Mouse (Mus musculus): ENCODE measurements around the gene Elmsan1. TPM values are rescaled to one million over a fixed set of nuclear protein-coding genes. Genes with fewer than 3 reads are reported as not detected.

The Elmsan1 gene
- polyA plus RNA-seq, 1 experiment, result 26.1 TPM

GRCm38 (mm10) chr12:84203170-84203777 is 15.4 kb downstream of the Elmsan1 start:
- WGBS, result 84% methylated on average over 7 of the region's 7 CpGs
- no peak overlapping the region for H3K27ac ChIP-seq (ENCODE audit: control insufficient read depth, insufficient read depth, low read length)
- no peak for DNase-seq
- TF ChIP-seq POLR2A (IDR thresholded peaks at IDR 0.05; ENCODE audit: control insufficient read depth, extremely low read depth, insufficient read depth, low read length, poor library complexity) (no peak), CTCF (IDR thresholded peaks at IDR 0.05; ENCODE audit: borderline replicate concordance, control insufficient read depth, extremely low read depth, insufficient read depth, low read length, poor library complexity) (no peak)
- H3K36me3 ChIP-seq (ENCODE audit: control insufficient read depth, insufficient read depth, low read length), result no peaks in the 10 kb centered on the region
- no peaks in the 10 kb centered on the region for H3K27me3 ChIP-seq (ENCODE audit: control insufficient read depth, insufficient read depth, low read length)
- peaks cover 41% of the 10 kb centered on the region for H3K4me1 ChIP-seq (replicated peaks; ENCODE audit: control insufficient read depth, insufficient read depth, low read length)
- no peak overlapping the region for H3K4me3 ChIP-seq (ENCODE audit: control insufficient read depth, insufficient read depth, low read length)

DNA sequence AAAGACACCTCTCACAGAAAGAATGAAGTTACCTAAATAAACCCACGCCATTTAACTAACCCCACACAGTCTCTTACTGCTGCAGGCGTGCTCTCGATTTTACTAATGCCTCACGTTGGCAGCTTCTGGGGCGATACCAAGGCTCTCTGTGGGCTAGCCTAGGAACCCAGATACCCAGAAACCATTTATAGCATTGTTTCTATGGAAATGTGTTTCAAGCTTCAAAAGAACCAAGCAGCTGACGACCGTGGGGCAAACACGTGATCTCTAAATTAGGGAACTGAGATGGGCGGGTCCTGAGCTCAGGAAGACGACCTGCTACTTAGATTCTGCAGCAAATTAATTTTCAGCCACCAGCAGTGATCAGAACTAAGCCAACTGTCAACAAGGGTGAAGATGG is 16.1 kb downstream of the Elmsan1 start:
- DNase-seq, result no peak
- H3K27me3 ChIP-seq (ENCODE audit: control insufficient read depth, insufficient read depth, low read length), result no peaks in the 10 kb centered on the region
- H3K36me3 ChIP-seq (ENCODE audit: control insufficient read depth, insufficient read depth, low read length), result no peaks in the 10 kb centered on the region
- TF ChIP-seq CTCF (IDR thresholded peaks at IDR 0.05; ENCODE audit: borderline replicate concordance, control insufficient read depth, extremely low read depth, insufficient read depth, low read length, poor library complexity) (no peak), POLR2A (IDR thresholded peaks at IDR 0.05; ENCODE audit: control insufficient read depth, extremely low read depth, insufficient read depth, low read length, poor library complexity) (no peak)
- 61% methylated on average over 10 of the region's 10 CpGs for WGBS
- H3K27ac ChIP-seq (ENCODE audit: control insufficient read depth, insufficient read depth, low read length), result no peak overlapping the region
- H3K4me3 ChIP-seq (ENCODE audit: control insufficient read depth, insufficient read depth, low read length), result no peak overlapping the region
- H3K4me1 ChIP-seq (replicated peaks; ENCODE audit: control insufficient read depth, insufficient read depth, low read length), result peaks cover 35% of the 10 kb centered on the region

DNA sequence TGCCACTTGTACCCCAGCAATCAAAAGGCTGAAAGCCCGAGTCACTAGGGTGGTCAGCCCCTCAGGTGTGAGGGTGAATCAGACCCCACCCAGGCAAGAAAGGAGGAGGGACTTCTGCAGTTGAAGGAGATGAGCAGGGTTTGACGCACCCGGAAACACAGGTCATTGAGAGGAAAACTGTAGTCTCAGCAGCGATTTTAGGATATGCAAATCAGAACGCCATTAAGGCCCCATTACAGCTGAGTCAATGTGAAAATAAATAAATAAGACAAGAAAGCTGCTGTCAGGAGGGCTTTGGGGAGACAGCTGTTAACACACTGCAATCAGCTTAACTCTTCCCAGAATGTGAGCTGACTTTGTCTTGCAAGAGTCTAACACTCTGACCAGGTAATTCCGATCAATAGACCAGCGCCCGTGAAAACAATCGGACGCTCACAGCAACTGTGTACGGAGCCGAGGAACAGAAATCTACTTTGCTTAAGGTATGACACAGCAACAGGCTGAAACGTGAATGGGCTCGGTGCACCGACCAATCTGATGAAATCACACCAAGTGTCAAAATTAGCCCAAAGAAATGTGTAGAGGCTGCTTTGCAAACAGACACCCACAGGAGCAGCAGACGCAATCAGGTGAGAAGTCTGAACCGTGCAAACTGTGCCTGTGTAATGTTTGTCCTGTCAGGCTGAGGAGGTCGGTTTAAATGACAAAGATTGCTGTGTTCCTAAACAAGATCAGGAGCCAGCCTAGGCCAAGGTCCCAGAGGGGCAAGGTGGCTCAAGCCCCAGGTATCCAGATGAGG is 16.8 kb downstream of the Elmsan1 start:
- Histone ChIP-seq H3K27ac (ENCODE audit: control insufficient read depth, insufficient read depth, low read length) (no peak overlapping the region), H3K4me3 (ENCODE audit: control insufficient read depth, insufficient read depth, low read length) (no peak overlapping the region), H3K4me1 (replicated peaks; ENCODE audit: control insufficient read depth, insufficient read depth, low read length) (peaks cover 29% of the 10 kb centered on the region), H3K36me3 (ENCODE audit: control insufficient read depth, insufficient read depth, low read length) (no peaks in the 10 kb centered on the region), H3K27me3 (ENCODE audit: control insufficient read depth, insufficient read depth, low read length) (no peaks in the 10 kb centered on the region)
- no peak for DNase-seq
- 91% methylated on average over 18 of the region's 18 CpGs for WGBS
- no peak for TF ChIP-seq POLR2A (IDR thresholded peaks at IDR 0.05; ENCODE audit: control insufficient read depth, extremely low read depth, insufficient read depth, low read length, poor library complexity)
- no peak for TF ChIP-seq CTCF (IDR thresholded peaks at IDR 0.05; ENCODE audit: borderline replicate concordance, control insufficient read depth, extremely low read depth, insufficient read depth, low read length, poor library complexity)

DNA sequence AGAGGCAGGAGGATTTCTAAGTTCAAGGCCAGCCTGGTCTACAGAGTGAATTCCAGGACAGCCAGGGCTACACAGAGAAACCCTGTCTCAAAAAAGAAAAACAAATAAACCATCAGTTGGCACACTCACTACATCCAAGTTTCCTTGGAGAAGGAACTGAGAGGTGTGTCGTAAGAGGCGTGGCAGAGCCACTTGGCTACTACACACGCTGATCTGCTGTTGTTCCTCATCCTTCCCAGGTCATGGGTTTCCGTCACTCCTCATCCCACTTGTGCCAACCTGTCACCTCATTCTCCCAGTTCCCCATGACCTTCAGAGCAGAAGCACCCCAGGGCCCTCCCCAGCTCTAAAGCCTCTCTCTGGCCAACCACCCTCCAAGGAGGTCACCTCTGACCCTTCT is 17.5 kb downstream of the Elmsan1 start:
- H3K36me3 ChIP-seq (ENCODE audit: control insufficient read depth, insufficient read depth, low read length), result no peaks in the 10 kb centered on the region
- no peak overlapping the region for H3K27ac ChIP-seq (ENCODE audit: control insufficient read depth, insufficient read depth, low read length)
- no peak for TF ChIP-seq CTCF (IDR thresholded peaks at IDR 0.05; ENCODE audit: borderline replicate concordance, control insufficient read depth, extremely low read depth, insufficient read depth, low read length, poor library complexity)
- TF ChIP-seq POLR2A (IDR thresholded peaks at IDR 0.05; ENCODE audit: control insufficient read depth, extremely low read depth, insufficient read depth, low read length, poor library complexity), result no peak
- H3K4me3 ChIP-seq (ENCODE audit: control insufficient read depth, insufficient read depth, low read length), result no peak overlapping the region
- WGBS, result 98% methylated on average over 4 of the region's 4 CpGs
- no peak for DNase-seq
- H3K4me1 ChIP-seq (replicated peaks; ENCODE audit: control insufficient read depth, insufficient read depth, low read length), result peaks cover 22% of the 10 kb centered on the region
- no peaks in the 10 kb centered on the region for H3K27me3 ChIP-seq (ENCODE audit: control insufficient read depth, insufficient read depth, low read length)

GRCm38 (mm10) chr12:84198880-84199279 is 19.8 kb downstream of the Elmsan1 start:
- Histone ChIP-seq H3K4me3 (ENCODE audit: control insufficient read depth, insufficient read depth, low read length) (no peak overlapping the region), H3K27me3 (ENCODE audit: control insufficient read depth, insufficient read depth, low read length) (no peaks in the 10 kb centered on the region), H3K27ac (ENCODE audit: control insufficient read depth, insufficient read depth, low read length) (no peak overlapping the region), H3K4me1 (replicated peaks; ENCODE audit: control insufficient read depth, insufficient read depth, low read length) (peaks cover 21% of the 10 kb centered on the region), H3K36me3 (ENCODE audit: control insufficient read depth, insufficient read depth, low read length) (no peaks in the 10 kb centered on the region)
- TF ChIP-seq CTCF (IDR thresholded peaks at IDR 0.05; ENCODE audit: borderline replicate concordance, control insufficient read depth, extremely low read depth, insufficient read depth, low read length, poor library complexity) (no peak), POLR2A (IDR thresholded peaks at IDR 0.05; ENCODE audit: control insufficient read depth, extremely low read depth, insufficient read depth, low read length, poor library complexity) (no peak)
- no peak for DNase-seq
- WGBS, result 94% methylated on average over 10 of the region's 10 CpGs

DNA sequence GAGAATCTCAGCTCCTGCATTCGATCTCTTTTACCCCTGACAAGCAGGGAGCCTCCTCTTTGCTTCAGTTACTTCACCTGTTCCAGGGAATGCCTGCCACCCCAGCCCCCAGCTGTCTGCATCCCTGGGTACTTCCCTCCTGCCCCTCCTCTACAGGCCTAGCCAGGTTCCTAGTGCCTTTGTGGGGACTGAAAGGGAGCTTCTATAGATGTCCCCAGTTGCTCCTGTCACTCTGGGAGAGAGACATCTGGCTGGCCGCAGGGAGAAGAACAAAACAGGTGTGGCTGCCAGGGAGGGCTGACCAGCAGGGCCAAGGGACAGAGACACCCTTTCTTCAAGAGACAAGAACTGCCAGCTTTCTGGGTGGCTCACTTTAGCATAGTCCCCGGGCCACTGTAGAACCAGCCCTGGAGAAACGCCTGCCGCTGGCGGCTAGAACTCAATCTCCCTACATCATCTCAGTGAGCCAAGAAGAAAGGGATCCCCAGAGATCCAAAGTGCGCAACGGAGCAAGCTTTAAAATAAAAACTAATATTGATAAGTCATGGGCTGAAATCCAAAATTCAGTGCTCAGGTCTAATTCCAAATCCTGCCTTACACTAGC is 20.5 kb downstream of the Elmsan1 start:
- Histone ChIP-seq H3K27me3 (ENCODE audit: control insufficient read depth, insufficient read depth, low read length) (no peaks in the 10 kb centered on the region), H3K4me1 (replicated peaks; ENCODE audit: control insufficient read depth, insufficient read depth, low read length) (peaks cover 15% of the 10 kb centered on the region), H3K4me3 (ENCODE audit: control insufficient read depth, insufficient read depth, low read length) (no peak overlapping the region), H3K36me3 (ENCODE audit: control insufficient read depth, insufficient read depth, low read length) (no peaks in the 10 kb centered on the region), H3K27ac (ENCODE audit: control insufficient read depth, insufficient read depth, low read length) (no peak overlapping the region)
- TF ChIP-seq CTCF (IDR thresholded peaks at IDR 0.05; ENCODE audit: borderline replicate concordance, control insufficient read depth, extremely low read depth, insufficient read depth, low read length, poor library complexity) (no peak), POLR2A (IDR thresholded peaks at IDR 0.05; ENCODE audit: control insufficient read depth, extremely low read depth, insufficient read depth, low read length, poor library complexity) (no peak)
- no peak for DNase-seq
- WGBS, result 94% methylated on average over 8 of the region's 8 CpGs
